ENCODE assay signal across 7 mouse cellular contexts in the genomic region with DNA sequence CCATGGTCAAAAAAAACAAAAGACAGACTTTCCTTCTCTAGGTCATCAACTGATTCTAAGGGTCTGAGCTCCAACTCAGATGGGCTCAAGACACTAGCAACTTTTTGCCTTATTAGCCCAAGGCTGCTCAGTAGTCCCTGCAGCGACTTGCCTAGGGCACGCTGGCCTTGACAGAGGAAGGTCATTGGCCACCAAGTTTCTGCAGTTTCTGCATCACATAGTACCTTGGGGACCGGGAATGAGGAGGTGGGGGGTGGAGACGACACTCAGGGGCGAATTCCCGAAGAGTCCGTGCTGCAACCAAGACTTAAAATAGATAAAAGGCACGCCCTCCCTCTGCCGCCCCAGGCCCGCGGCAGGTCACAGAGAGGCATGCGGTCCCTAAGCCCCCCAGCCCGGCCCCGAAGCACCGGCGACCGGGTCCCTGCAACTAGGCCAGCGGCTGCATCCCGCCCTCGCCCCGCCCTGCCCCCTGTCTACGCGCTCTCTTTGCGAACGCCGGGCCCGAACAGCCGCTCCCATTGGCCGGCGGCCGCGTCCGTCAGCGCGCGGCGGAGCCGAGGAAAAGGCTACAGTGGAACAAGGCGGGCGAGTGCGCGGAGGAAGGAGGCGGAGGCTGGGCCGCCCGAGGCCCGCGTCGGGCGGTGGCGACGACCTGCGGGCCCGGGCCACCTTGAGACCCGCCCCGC. TPM values are rescaled to one million over a fixed set of nuclear protein-coding genes. Genes with fewer than 3 reads are reported as not detected.
DNase-seq lines count a peak whose midpoint lies in the region; ATAC-seq lines count a peak whose summit lies in the region.

No protein-coding gene starts in this region.

- under 1% methylated on average over 52 of the region's 55 CpGs for WGBS in limb, embryonic 10.5 days
- under 1% methylated on average over 51 of the region's 55 CpGs for WGBS in midbrain, embryonic 13.5 days

- H3K4me1 ChIP-seq in limb, embryonic 10.5 days, result peaks cover 59% of the 10 kb centered on the region
- peaks cover 46% of the 10 kb centered on the region for H3K4me1 ChIP-seq in midbrain, embryonic 13.5 days (replicated peaks)

- peak overlapping the region; percentile 94 for H3K9ac ChIP-seq in midbrain, embryonic 13.5 days (replicated peaks)

- peak overlapping the region; percentile 85 for H3K4me3 ChIP-seq in limb, embryonic 10.5 days
- peak overlapping the region; percentile 90 for H3K4me3 ChIP-seq in midbrain, embryonic 13.5 days (replicated peaks)

- ATAC-seq in granulocyte monocyte progenitor cell, adult 5-6 weeks (replicated peaks; ENCODE audit: poor library complexity, severe bottlenecking), result peak; percentile 88
- ATAC-seq in midbrain, embryonic 13.5 days, result peak; percentile 98

- peak overlapping the region; percentile 99 for H3K27ac ChIP-seq in limb, embryonic 10.5 days
- peak overlapping the region; percentile 94 for H3K27ac ChIP-seq in midbrain, embryonic 13.5 days

- peak; percentile 92 for DNase-seq in adrenal gland, adult 8-10 months
- DNase-seq in embryo, embryonic 9.5 days (ENCODE audit: extremely low spot score), result peak; percentile 95
- DNase-seq in kidney, adult 11 months, result peak; percentile 94
- peak; percentile 96 for DNase-seq in limb, embryonic 10.5 days (ENCODE audit: low spot score)
- DNase-seq in spleen, adult 12 weeks (ENCODE audit: low spot score), result peak; percentile 79

- 0 out of 2 replicates have a peak, but pooled peaks cover 5% of the 10 kb centered on the region for H3K36me3 ChIP-seq in limb, embryonic 10.5 days
- no peaks in the 10 kb centered on the region for H3K36me3 ChIP-seq in midbrain, embryonic 13.5 days

- no peaks in the 10 kb centered on the region for H3K9me3 ChIP-seq in limb, embryonic 10.5 days (replicated peaks)
- no peaks in the 10 kb centered on the region for H3K9me3 ChIP-seq in midbrain, embryonic 13.5 days

- peaks cover 6% of the 10 kb centered on the region for H3K27me3 ChIP-seq in limb, embryonic 10.5 days (ENCODE audit: low read depth, poor library complexity, severe bottlenecking)
- peaks cover 5% of the 10 kb centered on the region for H3K27me3 ChIP-seq in midbrain, embryonic 13.5 days

- peak overlapping the region; percentile 67 for H3K4me2 ChIP-seq in midbrain, embryonic 13.5 days (replicated peaks)

RNA-seq across cellular contexts. Expression of gene Prdm11, which starts 0.7 kb away (rescaled TPM):
- 10 to 100 TPM; 49.7 to 97.8 (median 69.9) TPM for total RNA-seq in adrenal gland, adult 8-10 months (2022)
- 12.2 and 13.3 TPM in 2 replicates for total RNA-seq in granulocyte monocyte progenitor cell, adult 5-6 weeks (2014; fragmentation: Nextera tagmentation)
- 3.3 and 6.1 TPM in 2 replicates for total RNA-seq in granulocyte monocyte progenitor cell, adult 5-6 weeks (2017)
- polyA plus RNA-seq in limb, embryonic 10.5 days (2016; fragmentation: Nextera tagmentation; extraction: Ambion mirVana), result 2.8 and 3.4 TPM in 2 replicates
- polyA plus RNA-seq in midbrain, embryonic 13.5 days (2015; fragmentation: Nextera tagmentation; extraction: Ambion mirVana), result 1.8 and 1.9 TPM in 2 replicates

Comparison
In these comparisons a context has a peak if more than half of its experiments do, and no peak if none do; other contexts are left out.
1. Peak in every context shown above with its lines: DNase-seq, ATAC-seq, H3K4me3 ChIP-seq and H3K27ac ChIP-seq.